Mouse (Mus musculus): ENCODE results near the gene Tex37. TPM values are rescaled to one million over a fixed set of nuclear protein-coding genes. Genes with fewer than 3 reads are reported as not detected.

The Tex37 gene
- polyA plus RNA-seq, 1 experiment: not detected

- H3K4me1 ChIP-seq (ENCODE audit: control insufficient read depth, insufficient read depth, low read length): no peaks in the 10 kb centered on the region
- DNase-seq: peak; percentile 76 to 81
- no peak overlapping the region for H3K4me3 ChIP-seq (replicated peaks; ENCODE audit: insufficient read depth, low read depth, low read length)
- H3K27me3 ChIP-seq (ENCODE audit: control insufficient read depth, insufficient read depth, low read length): no peaks in the 10 kb centered on the region
- TF ChIP-seq CTCF (IDR thresholded peaks at IDR 0.05; ENCODE audit: borderline replicate concordance, insufficient read depth, low read depth, low read length) (peak; percentile 90), POLR2A (IDR thresholded peaks at IDR 0.05; ENCODE audit: borderline replicate concordance, insufficient read depth, low read length) (no peak)
- WGBS: 13% methylated on average over 5 of the region's 5 CpGs
- H3K27ac ChIP-seq (ENCODE audit: insufficient read depth, low read length): no peak overlapping the region
Observed at GRCm38 (mm10) chr6:70880714-70881304, 37.9 kb downstream of the Tex37 start.

- H3K4me3 ChIP-seq (replicated peaks; ENCODE audit: insufficient read depth, low read depth, low read length): no peak overlapping the region
- WGBS: 100% methylated on average over 1 of the region's 1 CpGs
- DNase-seq: no peak
- H3K27me3 ChIP-seq (ENCODE audit: control insufficient read depth, insufficient read depth, low read length): no peaks in the 10 kb centered on the region
- no peak overlapping the region for H3K27ac ChIP-seq (ENCODE audit: insufficient read depth, low read length)
- H3K4me1 ChIP-seq (ENCODE audit: control insufficient read depth, insufficient read depth, low read length): peaks cover 4% of the 10 kb centered on the region
- TF ChIP-seq POLR2A (IDR thresholded peaks at IDR 0.05; ENCODE audit: borderline replicate concordance, insufficient read depth, low read length) (no peak), CTCF (IDR thresholded peaks at IDR 0.05; ENCODE audit: borderline replicate concordance, insufficient read depth, low read depth, low read length) (no peak)
Observed at GRCm38 (mm10) chr6:70875017-70875416, 43.7 kb downstream of the Tex37 start.

GRCm38 (mm10) chr6:70874035-70874775 lies 44.5 kb downstream of the Tex37 start:
- no peaks in the 10 kb centered on the region for H3K27me3 ChIP-seq (ENCODE audit: control insufficient read depth, insufficient read depth, low read length)
- H3K27ac ChIP-seq (ENCODE audit: insufficient read depth, low read length): peak overlapping the region; percentile 51; the same call in 1 of the 2 replicates
- TF ChIP-seq CTCF (IDR thresholded peaks at IDR 0.05; ENCODE audit: borderline replicate concordance, insufficient read depth, low read depth, low read length) (peak; percentile 22; the same call in 1 of the 2 replicates), POLR2A (IDR thresholded peaks at IDR 0.05; ENCODE audit: borderline replicate concordance, insufficient read depth, low read length) (no peak)
- DNase-seq: peak; percentile 34 to 45
- H3K4me3 ChIP-seq (replicated peaks; ENCODE audit: insufficient read depth, low read depth, low read length): no peak overlapping the region
- peaks cover 4% of the 10 kb centered on the region for H3K4me1 ChIP-seq (ENCODE audit: control insufficient read depth, insufficient read depth, low read length)
- WGBS: 68% methylated on average over 5 of the region's 5 CpGs

DNA sequence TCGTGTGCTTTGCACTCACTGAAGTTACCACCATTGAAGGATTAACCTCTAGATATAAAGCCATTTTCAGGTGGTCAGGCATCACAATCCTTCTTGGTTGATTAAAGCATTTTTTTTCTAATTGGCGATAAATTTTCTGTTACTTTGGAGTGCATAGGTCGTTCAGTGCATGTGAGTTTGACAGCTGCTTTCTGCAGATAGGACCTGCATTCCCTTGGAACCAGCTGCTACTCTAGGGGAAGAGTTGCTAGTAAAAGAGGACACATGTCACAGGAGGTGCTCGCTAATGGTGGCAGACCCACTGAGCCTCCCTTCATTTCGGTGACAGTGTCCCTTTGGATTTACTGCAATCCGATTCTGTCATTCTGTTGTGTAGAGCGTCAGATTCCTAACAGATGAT lies 46.2 kb downstream of the Tex37 start:
- 76% methylated on average over 7 of the region's 7 CpGs for WGBS
- Histone ChIP-seq H3K27me3 (ENCODE audit: control insufficient read depth, insufficient read depth, low read length) (no peaks in the 10 kb centered on the region), H3K27ac (ENCODE audit: insufficient read depth, low read length) (0 out of 2 replicates have a peak overlapping the region, but pooled peaks have one; percentile 63), H3K4me3 (replicated peaks; ENCODE audit: insufficient read depth, low read depth, low read length) (no peak overlapping the region), H3K4me1 (ENCODE audit: control insufficient read depth, insufficient read depth, low read length) (peaks cover 4% of the 10 kb centered on the region)
- no peak for TF ChIP-seq POLR2A (IDR thresholded peaks at IDR 0.05; ENCODE audit: borderline replicate concordance, insufficient read depth, low read length)
- TF ChIP-seq CTCF (IDR thresholded peaks at IDR 0.05; ENCODE audit: borderline replicate concordance, insufficient read depth, low read depth, low read length): no peak
- no peak for DNase-seq

DNA sequence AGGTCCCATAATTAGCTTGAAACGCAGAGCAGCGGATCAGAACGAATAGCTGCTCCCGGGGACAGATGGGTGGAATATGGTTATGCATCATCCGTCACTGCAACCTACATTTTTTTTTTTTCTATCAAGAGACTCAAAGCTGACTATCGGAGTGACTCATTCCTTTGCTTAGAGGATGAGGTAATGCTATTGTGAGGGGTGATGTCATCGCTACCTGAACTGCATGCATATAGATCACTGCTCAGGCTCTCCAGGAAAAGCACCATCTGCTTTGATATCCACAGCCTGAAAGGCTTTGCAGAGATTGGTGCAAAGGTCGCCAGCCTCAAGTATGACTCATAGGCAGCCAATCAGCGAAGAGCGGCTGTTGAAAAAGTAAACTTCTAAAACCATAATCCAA lies 46.6 kb downstream of the Tex37 start:
- Histone ChIP-seq H3K4me1 (ENCODE audit: control insufficient read depth, insufficient read depth, low read length) (peaks cover 4% of the 10 kb centered on the region), H3K4me3 (replicated peaks; ENCODE audit: insufficient read depth, low read depth, low read length) (no peak overlapping the region), H3K27me3 (ENCODE audit: control insufficient read depth, insufficient read depth, low read length) (no peaks in the 10 kb centered on the region), H3K27ac (ENCODE audit: insufficient read depth, low read length) (peak overlapping the region; percentile 23; the same call in 1 of the 2 replicates)
- TF ChIP-seq CTCF (IDR thresholded peaks at IDR 0.05; ENCODE audit: borderline replicate concordance, insufficient read depth, low read depth, low read length) (no peak), POLR2A (IDR thresholded peaks at IDR 0.05; ENCODE audit: borderline replicate concordance, insufficient read depth, low read length) (no peak)
- DNase-seq: peak; percentile 64 to 93
- WGBS: 19% methylated on average over 10 of the region's 10 CpGs

- Histone ChIP-seq H3K4me1 (ENCODE audit: control insufficient read depth, insufficient read depth, low read length) (peaks cover 4% of the 10 kb centered on the region), H3K27me3 (ENCODE audit: control insufficient read depth, insufficient read depth, low read length) (no peaks in the 10 kb centered on the region), H3K4me3 (replicated peaks; ENCODE audit: insufficient read depth, low read depth, low read length) (no peak overlapping the region), H3K27ac (ENCODE audit: insufficient read depth, low read length) (peak overlapping the region; percentile 23; the same call in 1 of the 2 replicates)
- no peak for DNase-seq
- 78% methylated on average over 14 of the region's 14 CpGs for WGBS
- TF ChIP-seq POLR2A (IDR thresholded peaks at IDR 0.05; ENCODE audit: borderline replicate concordance, insufficient read depth, low read length) (no peak), CTCF (IDR thresholded peaks at IDR 0.05; ENCODE audit: borderline replicate concordance, insufficient read depth, low read depth, low read length) (no peak)
Observed at GRCm38 (mm10) chr6:70871511-70871980, 47.2 kb downstream of the Tex37 start.

DNA sequence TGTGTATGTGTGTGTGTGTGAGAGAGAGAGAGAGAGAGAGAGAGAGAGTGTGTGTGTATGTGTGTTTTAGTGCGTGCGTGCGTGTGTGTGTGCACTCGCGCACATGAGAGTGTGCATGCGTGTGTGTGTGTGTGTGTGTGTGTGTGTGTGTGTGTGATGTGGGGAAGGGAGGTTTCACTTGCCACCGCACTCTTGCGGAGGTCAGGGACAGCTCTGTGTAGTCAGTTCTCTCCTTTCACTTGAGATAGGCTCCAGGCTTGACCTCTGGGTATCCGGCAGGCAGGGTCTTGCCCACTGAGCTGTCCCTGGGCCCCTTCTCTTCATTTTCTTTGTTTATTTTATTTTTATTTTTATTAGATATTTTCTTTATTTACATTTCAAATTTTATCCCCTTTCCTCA lies 51.4 kb downstream of the Tex37 start:
- WGBS: 93% methylated on average over 9 of the region's 9 CpGs

More for the DNA sequence above, 51.4 kb downstream of the Tex37 start:
- H3K4me3 ChIP-seq (replicated peaks; ENCODE audit: insufficient read depth, low read depth, low read length): no peak overlapping the region
- no peaks in the 10 kb centered on the region for H3K27me3 ChIP-seq (ENCODE audit: control insufficient read depth, insufficient read depth, low read length)
- no peak for TF ChIP-seq POLR2A (IDR thresholded peaks at IDR 0.05; ENCODE audit: borderline replicate concordance, insufficient read depth, low read length)
- TF ChIP-seq CTCF (IDR thresholded peaks at IDR 0.05; ENCODE audit: borderline replicate concordance, insufficient read depth, low read depth, low read length): no peak
- DNase-seq: no peak
- H3K27ac ChIP-seq (ENCODE audit: insufficient read depth, low read length): no peak overlapping the region
- H3K4me1 ChIP-seq (ENCODE audit: control insufficient read depth, insufficient read depth, low read length): peaks cover 3% of the 10 kb centered on the region
